Mouse (Mus musculus): Measurements from ENCODE around the gene Gm28042. TPM values are rescaled to one million over a fixed set of nuclear protein-coding genes. Genes with fewer than 3 reads are reported as not detected.

The Gm28042 gene
- polyA plus RNA-seq, 1 experiment: 2.8 TPM

DNA sequence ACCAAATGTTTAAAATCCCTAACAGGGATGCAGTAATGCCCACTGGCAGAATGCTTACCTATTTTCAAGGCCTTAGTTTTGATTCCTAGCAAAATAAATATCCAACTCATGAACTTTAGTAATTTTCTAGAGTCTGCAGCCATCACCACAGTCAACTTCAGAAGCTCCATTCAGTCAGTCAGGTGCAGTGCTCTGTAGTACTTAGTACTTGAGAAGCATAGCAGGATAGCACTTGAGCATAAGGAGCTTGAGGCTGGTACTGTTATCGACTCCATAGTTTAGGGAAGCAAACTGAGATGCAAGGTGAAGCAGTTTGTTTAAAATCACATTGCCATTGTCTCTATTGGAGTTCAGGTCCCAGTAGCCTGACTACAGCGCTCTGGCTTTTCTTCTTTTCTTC is 27.6 kb upstream of the Gm28042 start:
- Histone ChIP-seq H3K4me1 (ENCODE audit: control insufficient read depth, insufficient read depth, insufficient read length, low read length) (peaks cover 27% of the 10 kb centered on the region; the same call in 1 of the 2 replicates), H3K4me3 (ENCODE audit: low read depth, low read length) (no peak overlapping the region), H3K27me3 (ENCODE audit: control insufficient read depth, insufficient read depth, low read length) (no peaks in the 10 kb centered on the region), H3K36me3 (ENCODE audit: control insufficient read depth, insufficient read depth, low read length) (no peaks in the 10 kb centered on the region; the same call in 1 of the 2 replicates), H3K27ac (ENCODE audit: insufficient read depth, low read depth, low read length) (no peak overlapping the region)
- TF ChIP-seq POLR2A (IDR thresholded peaks at IDR 0.05; ENCODE audit: low read depth, low read length): no peak
- no peak for TF ChIP-seq CTCF (IDR thresholded peaks at IDR 0.05; ENCODE audit: extremely low read depth, insufficient read length, insufficient replicate concordance, low read depth, low read length)
- 94% methylated on average over 2 of the region's 2 CpGs for WGBS

DNA sequence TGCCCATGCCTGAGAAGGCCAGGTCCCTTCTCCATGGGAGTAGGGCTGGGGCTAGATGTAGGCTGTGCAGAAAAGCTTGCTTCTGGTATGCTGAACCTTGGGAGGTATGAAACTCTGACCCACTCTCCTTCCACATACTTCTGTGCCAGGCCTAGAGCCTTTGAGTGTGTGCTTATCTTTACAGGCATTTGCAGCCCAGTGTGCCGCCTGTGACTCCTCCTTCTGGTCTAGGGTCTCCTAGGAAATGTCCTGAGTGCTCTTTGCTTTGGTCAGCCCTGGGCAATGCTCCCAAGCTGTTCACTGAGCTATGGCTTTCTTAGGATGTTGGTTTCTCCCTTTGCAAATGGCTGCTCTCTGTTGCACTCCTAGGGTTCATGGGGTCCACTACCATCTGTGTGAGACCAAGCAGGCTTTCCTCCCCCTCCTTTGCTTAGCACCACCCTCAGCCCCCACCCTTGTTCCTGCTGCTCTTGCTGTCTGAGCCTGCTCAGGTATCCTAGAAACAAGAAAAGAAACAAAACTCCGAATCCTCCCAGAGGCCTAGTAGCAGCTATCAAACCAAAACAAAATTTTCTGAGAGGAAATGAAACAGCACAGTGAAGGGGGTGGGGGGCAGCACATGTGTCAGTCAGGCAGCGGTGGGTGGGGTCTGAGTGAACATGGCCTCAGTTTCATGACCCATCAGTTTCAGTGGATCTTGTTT is 26.3 kb upstream of the Gm28042 start:
- H3K27ac ChIP-seq (ENCODE audit: insufficient read depth, low read depth, low read length): no peak overlapping the region
- 71% methylated on average over 3 of the region's 3 CpGs for WGBS
- no peaks in the 10 kb centered on the region for H3K27me3 ChIP-seq (ENCODE audit: control insufficient read depth, insufficient read depth, low read length)
- TF ChIP-seq CTCF (IDR thresholded peaks at IDR 0.05; ENCODE audit: extremely low read depth, insufficient read length, insufficient replicate concordance, low read depth, low read length) (no peak), POLR2A (IDR thresholded peaks at IDR 0.05; ENCODE audit: low read depth, low read length) (no peak)
- no peaks in the 10 kb centered on the region; the same call in 1 of the 2 replicates for H3K36me3 ChIP-seq (ENCODE audit: control insufficient read depth, insufficient read depth, low read length)
- H3K4me1 ChIP-seq (ENCODE audit: control insufficient read depth, insufficient read depth, insufficient read length, low read length): peaks cover 17% of the 10 kb centered on the region; the same call in 1 of the 2 replicates
- no peak overlapping the region for H3K4me3 ChIP-seq (ENCODE audit: low read depth, low read length)

DNA sequence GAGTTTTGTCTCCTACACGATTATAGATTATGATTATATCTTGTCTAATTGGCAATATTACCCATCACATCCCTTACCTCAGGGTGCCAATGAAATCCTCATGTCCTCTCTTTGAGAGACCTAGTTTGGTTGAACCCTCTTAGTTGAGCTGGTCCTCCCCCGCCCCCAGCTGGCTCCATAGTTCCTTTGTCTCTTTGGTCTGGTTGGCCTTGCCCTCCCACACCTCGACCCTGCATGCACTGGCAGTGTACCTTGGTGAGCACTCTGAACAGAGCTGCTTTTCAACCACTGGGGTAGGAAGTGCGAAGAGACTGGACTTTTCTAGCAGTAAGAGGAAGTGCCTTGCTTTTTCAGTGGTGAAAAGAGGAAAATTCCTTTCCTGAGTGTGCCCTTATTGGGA is 25.3 kb upstream of the Gm28042 start:
- H3K36me3 ChIP-seq (ENCODE audit: control insufficient read depth, insufficient read depth, low read length): no peaks in the 10 kb centered on the region; the same call in 1 of the 2 replicates
- no peaks in the 10 kb centered on the region for H3K27me3 ChIP-seq (ENCODE audit: control insufficient read depth, insufficient read depth, low read length)
- peaks cover 13% of the 10 kb centered on the region; the same call in 1 of the 2 replicates for H3K4me1 ChIP-seq (ENCODE audit: control insufficient read depth, insufficient read depth, insufficient read length, low read length)
- TF ChIP-seq CTCF (IDR thresholded peaks at IDR 0.05; ENCODE audit: extremely low read depth, insufficient read length, insufficient replicate concordance, low read depth, low read length) (no peak), POLR2A (IDR thresholded peaks at IDR 0.05; ENCODE audit: low read depth, low read length) (no peak)
- H3K4me3 ChIP-seq (ENCODE audit: low read depth, low read length): no peak overlapping the region
- no peak overlapping the region for H3K27ac ChIP-seq (ENCODE audit: insufficient read depth, low read depth, low read length)
- WGBS: 74% methylated on average over 4 of the region's 4 CpGs

DNA sequence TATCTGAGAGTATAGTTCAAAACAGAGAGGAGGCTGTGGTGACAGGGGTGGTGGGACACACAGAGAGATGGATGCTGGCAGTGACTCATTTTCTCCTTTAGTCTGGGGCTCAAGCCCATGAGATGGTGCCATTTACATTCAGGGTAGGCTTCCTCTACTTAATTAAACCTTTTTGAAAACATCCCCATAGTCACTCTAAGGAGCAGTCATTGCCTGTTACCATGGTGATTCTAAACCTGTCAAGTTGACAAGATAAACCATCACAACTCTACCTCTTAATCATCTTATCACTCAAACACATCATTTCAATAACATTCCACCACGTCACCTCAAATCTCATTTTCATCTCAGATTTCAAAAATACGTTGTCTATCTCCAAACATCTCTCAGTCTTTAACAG is 23.3 kb upstream of the Gm28042 start:
- no peak overlapping the region for H3K27ac ChIP-seq (ENCODE audit: insufficient read depth, low read depth, low read length)
- TF ChIP-seq POLR2A (IDR thresholded peaks at IDR 0.05; ENCODE audit: low read depth, low read length) (no peak), CTCF (IDR thresholded peaks at IDR 0.05; ENCODE audit: extremely low read depth, insufficient read length, insufficient replicate concordance, low read depth, low read length) (no peak)
- H3K36me3 ChIP-seq (ENCODE audit: control insufficient read depth, insufficient read depth, low read length): no peaks in the 10 kb centered on the region; the same call in 1 of the 2 replicates
- WGBS: 92% methylated on average over 2 of the region's 2 CpGs
- no peaks in the 10 kb centered on the region for H3K27me3 ChIP-seq (ENCODE audit: control insufficient read depth, insufficient read depth, low read length)
- no peaks in the 10 kb centered on the region for H3K4me1 ChIP-seq (ENCODE audit: control insufficient read depth, insufficient read depth, insufficient read length, low read length)
- no peak overlapping the region for H3K4me3 ChIP-seq (ENCODE audit: low read depth, low read length)

DNA sequence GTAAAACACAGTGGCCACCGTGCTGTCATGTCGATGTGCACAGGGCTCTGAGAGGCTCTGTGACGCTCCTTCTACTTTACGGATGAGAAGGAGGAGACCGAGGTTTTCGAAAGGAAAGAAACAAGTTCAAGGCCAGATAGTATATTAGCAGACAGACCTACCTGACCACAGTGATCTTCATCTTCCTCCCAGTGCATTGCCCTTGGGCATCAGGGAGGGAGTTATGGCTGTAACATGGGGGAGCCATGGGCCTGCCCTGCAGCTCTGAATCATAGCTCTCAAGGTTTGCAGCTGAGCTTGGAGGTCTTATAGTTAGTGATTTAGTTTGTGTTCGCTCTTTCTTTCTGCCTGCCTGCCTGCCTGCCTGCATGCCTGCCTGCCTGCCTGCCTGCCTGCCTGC is 20.6 kb upstream of the Gm28042 start:
- H3K4me1 ChIP-seq (ENCODE audit: control insufficient read depth, insufficient read depth, insufficient read length, low read length): no peaks in the 10 kb centered on the region
- no peaks in the 10 kb centered on the region for H3K27me3 ChIP-seq (ENCODE audit: control insufficient read depth, insufficient read depth, low read length)
- TF ChIP-seq CTCF (IDR thresholded peaks at IDR 0.05; ENCODE audit: extremely low read depth, insufficient read length, insufficient replicate concordance, low read depth, low read length) (no peak), POLR2A (IDR thresholded peaks at IDR 0.05; ENCODE audit: low read depth, low read length) (no peak)
- no peaks in the 10 kb centered on the region for H3K36me3 ChIP-seq (ENCODE audit: control insufficient read depth, insufficient read depth, low read length)
- H3K27ac ChIP-seq (ENCODE audit: insufficient read depth, low read depth, low read length): no peak overlapping the region
- H3K4me3 ChIP-seq (ENCODE audit: low read depth, low read length): no peak overlapping the region
- WGBS: 95% methylated on average over 7 of the region's 7 CpGs

DNA sequence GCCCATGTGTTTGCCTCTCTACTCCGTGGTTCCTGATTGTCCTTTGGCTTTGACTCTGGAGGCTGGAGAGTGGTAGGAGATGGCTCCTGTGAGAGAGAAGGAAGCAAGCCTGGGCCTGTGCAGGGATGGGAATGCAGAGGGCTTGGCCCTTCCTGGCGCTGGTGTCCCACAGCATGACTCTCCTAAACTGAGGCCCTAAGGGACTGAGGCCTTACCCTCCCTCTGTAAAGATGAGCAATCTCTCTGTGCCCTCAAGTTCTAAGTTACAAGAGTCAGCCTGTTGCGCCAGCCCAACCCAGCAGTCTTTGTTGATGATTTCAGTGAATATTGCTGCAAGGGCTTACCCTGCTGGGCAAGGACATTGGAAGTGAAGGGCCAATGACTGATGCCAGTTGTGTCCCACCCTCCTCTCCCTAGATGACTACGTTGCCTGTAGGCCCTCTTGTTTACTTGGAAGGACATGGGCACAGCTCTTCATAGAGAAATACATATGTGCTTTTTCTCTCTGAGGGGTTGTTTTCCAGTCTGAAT is 19.5 kb upstream of the Gm28042 start:
- no peaks in the 10 kb centered on the region for H3K27me3 ChIP-seq (ENCODE audit: control insufficient read depth, insufficient read depth, low read length)
- 76% methylated on average over 4 of the region's 4 CpGs for WGBS
- no peak for TF ChIP-seq POLR2A (IDR thresholded peaks at IDR 0.05; ENCODE audit: low read depth, low read length)
- no peak for TF ChIP-seq CTCF (IDR thresholded peaks at IDR 0.05; ENCODE audit: extremely low read depth, insufficient read length, insufficient replicate concordance, low read depth, low read length)
- H3K4me1 ChIP-seq (ENCODE audit: control insufficient read depth, insufficient read depth, insufficient read length, low read length): no peaks in the 10 kb centered on the region
- no peak overlapping the region for H3K27ac ChIP-seq (ENCODE audit: insufficient read depth, low read depth, low read length)
- H3K36me3 ChIP-seq (ENCODE audit: control insufficient read depth, insufficient read depth, low read length): peaks cover 1% of the 10 kb centered on the region; the same call in 1 of the 2 replicates
- no peak overlapping the region for H3K4me3 ChIP-seq (ENCODE audit: low read depth, low read length)

DNA sequence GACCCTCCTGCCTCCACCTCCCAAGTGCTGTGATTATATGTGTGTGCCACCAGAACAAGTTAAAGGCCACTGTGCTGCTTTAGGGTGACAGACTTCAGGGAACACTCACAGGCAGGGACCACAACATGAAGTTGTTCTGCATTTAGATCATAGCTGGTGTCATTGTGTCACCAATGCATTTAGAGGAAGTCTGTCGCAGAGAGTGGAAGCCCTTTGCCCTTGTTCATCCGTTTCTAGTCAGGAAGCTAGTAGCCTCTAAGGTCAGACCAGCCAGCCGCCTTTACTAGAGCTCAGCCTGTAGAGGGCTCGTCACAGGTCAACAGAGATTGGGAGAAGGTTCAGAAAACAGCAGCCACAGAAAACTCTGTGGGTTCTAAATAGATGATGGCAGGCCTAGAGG is 18.6 kb upstream of the Gm28042 start:
- Histone ChIP-seq H3K36me3 (ENCODE audit: control insufficient read depth, insufficient read depth, low read length) (peaks cover 6% of the 10 kb centered on the region; the same call in 1 of the 2 replicates), H3K4me3 (ENCODE audit: low read depth, low read length) (no peak overlapping the region), H3K4me1 (ENCODE audit: control insufficient read depth, insufficient read depth, insufficient read length, low read length) (no peaks in the 10 kb centered on the region), H3K27ac (ENCODE audit: insufficient read depth, low read depth, low read length) (no peak overlapping the region), H3K27me3 (ENCODE audit: control insufficient read depth, insufficient read depth, low read length) (no peaks in the 10 kb centered on the region)
- TF ChIP-seq CTCF (IDR thresholded peaks at IDR 0.05; ENCODE audit: extremely low read depth, insufficient read length, insufficient replicate concordance, low read depth, low read length): no peak
- no peak for TF ChIP-seq POLR2A (IDR thresholded peaks at IDR 0.05; ENCODE audit: low read depth, low read length)
- WGBS: 59% methylated on average over 4 of the region's 4 CpGs

Measured in small intestine, adult 2 months (tissue).